Mouse (Mus musculus) liver, embryonic 14.5 days (tissue): ENCODE measurements around the gene Gnb5.

Source experiments
- CTCF ChIP-seq: IDR thresholded peaks from 2 replicates; pipeline ENCODE4 v1.5.1; 2016; ENCODE audit warnings: antibody characterized with exemption, low read depth, control low read depth
- EP300 ChIP-seq: IDR thresholded peaks from 2 replicates; pipeline ENCODE4 v1.6.1; 2016; ENCODE audit warnings: antibody characterized with exemption, low read depth

GRCm38 (mm10) chr9:75283636-75284035, 22.5 kb upstream of the Gnb5 start:
- TF ChIP-seq EP300 (no peak), CTCF (no peak)
